Mouse (Mus musculus): ENCODE data around the gene Rgl2. TPM values are rescaled to one million over a fixed set of nuclear protein-coding genes. Genes with fewer than 3 reads are reported as not detected.

The Rgl2 gene
- total RNA-seq, 2 experiments from 2014 or later = 14.0 to 42.6 TPM

DNA sequence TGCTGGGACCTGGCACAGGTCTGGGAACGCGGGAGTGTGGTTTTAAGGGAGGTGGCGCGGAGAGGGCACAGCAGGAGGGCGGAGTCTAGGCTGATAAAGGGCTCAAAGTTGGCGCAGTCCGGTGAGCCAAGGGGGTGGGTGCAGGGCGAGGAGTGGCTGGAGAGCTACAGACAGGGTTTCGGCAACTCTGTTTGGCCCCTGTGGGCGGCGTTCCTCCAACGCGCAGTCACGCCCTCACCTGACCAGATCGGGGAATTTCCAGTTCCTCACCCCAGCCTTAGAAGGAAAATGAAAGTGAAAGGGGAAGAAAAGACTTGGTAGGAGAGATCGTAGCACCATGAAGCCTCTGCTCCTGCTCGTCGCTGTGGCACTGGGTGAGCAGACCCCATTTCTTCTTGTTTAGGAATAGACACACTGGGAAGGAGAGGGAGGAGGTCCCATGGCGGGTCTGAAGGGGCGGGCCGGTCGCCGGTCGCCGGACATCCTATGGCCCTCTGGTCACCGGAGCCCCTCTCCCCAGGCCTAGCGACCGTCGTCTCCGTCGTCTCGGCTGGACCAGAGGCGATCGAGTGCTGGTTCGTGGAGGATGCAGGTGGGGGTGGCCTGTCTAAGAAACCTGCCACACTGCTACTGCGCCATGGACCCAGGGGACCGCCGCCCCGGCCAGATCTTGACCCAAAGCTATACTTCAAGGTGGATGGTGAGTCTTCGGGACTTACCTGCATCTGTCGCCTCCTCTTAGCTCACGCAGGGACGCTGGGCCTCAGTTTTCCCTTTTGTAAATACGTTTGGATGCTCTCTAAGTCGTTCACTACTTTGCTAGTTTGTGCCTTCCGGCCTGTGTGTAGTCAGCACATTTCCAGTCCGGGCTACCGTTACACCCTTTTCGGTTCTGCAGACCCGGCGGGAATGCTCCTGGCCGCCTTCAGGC, 9.7 kb upstream of the Rgl2 start:
- peak; percentile 72 for ATAC-seq (replicated peaks; ENCODE audit: low FRiP score, low TSS enrichment, poor library complexity, severe bottlenecking)

DNA sequence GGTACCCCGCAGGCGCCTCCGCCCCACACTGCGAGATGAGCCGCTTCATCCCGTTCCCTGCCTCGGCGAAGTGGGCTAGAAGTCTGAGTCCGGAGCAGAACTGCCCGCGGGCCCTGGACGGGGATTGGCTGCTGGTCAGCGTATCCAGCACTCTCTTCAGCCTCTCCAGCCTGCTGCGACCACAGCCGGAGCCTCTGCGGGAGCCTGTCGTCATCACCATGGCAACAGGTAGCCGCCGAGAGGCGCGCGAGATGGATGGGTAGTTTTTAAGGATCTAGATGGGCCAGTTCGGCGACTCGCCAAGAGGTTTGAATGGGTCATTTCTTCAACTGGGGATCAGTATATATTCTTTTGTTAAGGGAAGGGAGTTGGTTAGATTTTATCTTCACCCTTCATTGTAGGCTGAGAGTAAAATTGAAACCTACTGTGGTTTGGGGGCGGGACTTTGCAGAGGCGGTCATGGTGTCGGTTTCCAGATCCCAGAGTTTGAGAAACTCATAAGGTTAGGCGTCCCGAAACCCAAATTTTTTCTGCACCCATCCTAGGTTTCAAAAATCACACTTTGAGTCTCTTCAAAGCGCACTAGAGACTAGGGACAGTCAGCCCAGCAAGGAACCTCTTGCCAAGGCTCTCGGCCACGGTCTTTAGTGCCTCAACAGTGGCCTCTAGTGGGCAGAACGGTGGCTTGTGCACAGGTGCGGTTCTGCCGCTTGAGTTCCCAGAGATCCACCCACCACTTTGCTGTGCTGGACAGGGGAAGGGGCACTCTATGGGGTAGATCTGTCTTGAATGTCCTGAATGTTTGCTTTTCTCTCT, 8.9 kb upstream of the Rgl2 start:
- 0 out of 2 replicates have a peak, but pooled peaks have one; percentile 14 for ATAC-seq (replicated peaks; ENCODE audit: low FRiP score, low TSS enrichment, poor library complexity, severe bottlenecking)

DNA sequence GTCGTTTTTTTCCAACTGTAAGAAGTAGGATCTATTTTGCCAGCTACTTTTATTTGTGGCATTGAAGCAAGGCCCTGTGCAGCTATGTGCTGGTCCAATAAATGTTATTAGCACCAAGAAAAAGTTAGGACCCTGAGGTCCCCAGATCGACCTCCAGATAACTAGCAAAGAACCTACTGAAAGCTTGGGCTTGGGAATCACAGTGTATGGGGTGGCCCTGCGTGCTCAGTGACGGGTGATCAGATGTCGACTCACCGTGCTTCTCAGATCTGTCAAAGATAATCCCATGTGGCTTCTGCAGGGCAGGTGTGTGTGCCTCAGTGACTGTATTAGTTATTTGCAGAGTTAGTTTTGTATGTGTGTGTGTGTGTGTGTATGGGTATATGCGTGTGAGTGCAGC, 8.0 kb upstream of the Rgl2 start:
- no peak for ATAC-seq (replicated peaks; ENCODE audit: low FRiP score, low TSS enrichment, poor library complexity, severe bottlenecking)

DNA sequence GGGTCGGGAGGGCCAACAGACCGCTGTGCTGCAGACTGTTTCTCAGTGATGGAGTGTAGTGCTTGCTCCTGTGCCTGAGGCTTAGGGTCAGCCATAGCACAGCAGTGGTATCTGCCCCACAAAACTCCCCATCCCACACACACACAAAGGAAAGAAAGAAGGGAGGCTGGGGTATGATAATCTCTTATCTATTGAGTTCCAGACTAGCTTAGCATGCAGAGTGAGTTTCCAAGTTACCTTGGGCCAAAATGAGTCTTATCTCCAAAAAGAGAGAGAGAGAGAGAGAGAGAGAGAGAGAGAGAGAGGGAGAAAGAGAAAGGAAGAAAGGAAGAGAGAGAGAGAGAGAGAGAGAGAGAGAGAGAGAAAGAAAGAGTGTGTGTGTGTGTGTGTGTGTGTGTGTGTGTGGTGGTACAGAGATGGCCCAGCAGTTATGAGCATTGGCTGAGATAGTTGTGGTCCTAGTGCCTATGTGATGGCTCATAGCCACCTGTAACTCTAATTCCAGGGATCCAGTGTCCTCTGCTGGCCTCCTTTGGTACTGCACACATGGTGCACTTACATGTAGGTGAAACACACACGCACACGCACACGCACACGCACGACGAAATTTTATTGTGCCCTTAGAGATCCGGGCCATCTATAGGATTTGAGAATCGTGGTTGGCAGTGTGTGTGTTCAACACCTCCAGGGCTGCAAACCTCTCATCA, 4.6 kb upstream of the Rgl2 start:
- ATAC-seq (replicated peaks; ENCODE audit: low FRiP score, low TSS enrichment, poor library complexity, severe bottlenecking) = peak; percentile 43

DNA sequence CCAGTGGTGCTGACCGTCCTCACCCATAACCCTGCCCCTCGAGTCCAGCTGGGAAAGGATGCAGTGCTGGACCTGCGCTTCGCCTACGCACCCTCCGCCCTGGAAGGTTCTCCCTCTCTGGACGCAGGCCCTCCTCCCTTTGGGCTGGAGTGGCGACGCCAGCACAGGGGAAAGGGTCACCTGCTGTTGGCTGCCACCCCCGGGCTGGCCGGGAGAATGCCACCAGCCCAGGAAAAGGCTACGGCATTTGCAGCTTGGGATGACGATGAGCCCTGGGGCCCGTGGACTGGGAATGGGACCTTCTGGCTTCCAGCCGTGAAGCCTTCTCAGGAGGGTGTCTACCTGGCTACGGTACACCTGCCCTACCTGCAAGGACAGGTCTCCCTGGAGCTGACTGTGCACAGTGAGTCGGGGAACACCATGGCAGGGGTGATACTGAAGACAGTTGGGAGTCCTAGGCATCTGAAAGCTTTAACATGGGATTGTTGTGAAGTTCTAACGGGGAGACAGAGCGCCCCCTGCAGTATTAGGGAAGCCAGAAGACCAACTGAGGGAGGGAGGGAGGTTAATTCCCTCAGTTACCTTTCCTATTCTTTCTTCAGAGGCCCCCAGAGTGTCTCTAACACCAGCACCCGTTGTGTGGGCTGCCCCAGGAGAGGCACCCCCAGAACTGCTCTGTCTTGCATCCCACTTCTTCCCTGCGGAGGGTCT, 3.8 kb upstream of the Rgl2 start:
- ATAC-seq (replicated peaks; ENCODE audit: low FRiP score, low TSS enrichment, poor library complexity, severe bottlenecking) = no peak

DNA sequence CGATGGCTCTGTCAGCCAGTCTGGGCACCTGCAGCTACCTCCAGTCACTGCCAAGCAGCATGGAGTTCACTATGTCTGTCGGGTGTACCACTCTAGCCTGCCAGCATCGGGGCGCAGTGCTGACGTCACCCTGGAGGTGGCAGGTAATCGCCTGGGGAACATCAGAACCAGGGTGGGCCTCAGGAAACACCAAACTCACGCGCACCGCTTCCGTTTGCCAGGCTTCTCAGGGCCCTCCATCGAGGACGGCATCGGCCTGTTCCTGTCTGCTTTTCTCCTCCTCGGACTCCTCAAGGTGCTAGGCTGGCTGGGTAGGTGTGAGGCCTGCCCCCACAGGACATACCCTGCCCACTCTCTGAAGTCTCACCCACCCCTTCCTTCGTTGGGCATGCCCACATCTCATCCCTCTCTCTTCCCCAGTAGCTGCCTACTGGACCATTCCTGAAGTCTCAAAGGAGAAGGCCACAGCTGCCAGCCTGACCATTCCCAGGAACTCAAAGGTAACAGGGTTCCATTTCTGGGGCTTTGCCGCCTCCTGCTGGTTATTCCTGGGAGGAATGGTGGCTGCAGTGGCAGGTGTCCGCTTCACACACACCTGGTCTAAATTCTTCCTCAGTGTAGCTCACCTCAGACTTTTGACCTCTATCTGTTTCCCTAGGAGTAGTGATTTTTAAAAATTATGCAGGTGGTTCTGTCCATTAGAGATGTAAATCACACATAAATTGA, 3.0 kb upstream of the Rgl2 start:
- ATAC-seq (replicated peaks; ENCODE audit: low FRiP score, low TSS enrichment, poor library complexity, severe bottlenecking) = no peak

DNA sequence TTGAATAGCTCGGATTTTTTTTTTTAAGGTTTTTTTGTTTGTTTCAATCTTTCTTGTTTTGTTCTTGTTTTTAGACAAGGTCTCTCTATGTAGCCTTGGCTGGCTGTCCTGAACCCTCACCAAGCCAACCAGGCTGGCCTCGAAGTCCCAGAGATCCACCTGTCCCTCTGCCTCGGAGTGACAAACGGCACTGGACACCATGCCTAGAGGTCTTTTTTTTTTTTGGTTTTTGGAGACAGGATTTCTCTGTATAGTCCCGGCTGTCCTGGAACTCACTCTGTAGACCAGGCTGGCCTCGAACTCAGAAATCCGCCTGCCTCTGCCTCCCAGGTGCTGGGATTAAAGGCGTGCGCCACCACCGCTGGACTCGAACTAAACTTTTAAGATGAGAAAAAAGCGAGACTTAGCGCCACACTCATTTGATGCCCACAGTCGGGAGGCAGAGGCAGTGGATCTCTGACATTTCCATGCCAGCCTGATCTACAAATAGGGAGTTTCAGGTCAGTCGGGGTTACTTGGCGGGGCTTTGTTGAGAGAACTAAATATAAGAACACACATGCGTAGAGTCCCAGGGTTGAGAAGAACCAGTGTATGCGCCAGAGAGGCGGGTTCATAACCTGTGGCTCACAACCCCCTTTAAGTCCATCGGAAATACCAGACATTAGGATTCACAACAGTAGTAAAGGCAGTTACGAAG, 944 bp upstream of the Rgl2 start:
- ATAC-seq (replicated peaks; ENCODE audit: low FRiP score, low TSS enrichment, poor library complexity, severe bottlenecking) = no peak

DNA sequence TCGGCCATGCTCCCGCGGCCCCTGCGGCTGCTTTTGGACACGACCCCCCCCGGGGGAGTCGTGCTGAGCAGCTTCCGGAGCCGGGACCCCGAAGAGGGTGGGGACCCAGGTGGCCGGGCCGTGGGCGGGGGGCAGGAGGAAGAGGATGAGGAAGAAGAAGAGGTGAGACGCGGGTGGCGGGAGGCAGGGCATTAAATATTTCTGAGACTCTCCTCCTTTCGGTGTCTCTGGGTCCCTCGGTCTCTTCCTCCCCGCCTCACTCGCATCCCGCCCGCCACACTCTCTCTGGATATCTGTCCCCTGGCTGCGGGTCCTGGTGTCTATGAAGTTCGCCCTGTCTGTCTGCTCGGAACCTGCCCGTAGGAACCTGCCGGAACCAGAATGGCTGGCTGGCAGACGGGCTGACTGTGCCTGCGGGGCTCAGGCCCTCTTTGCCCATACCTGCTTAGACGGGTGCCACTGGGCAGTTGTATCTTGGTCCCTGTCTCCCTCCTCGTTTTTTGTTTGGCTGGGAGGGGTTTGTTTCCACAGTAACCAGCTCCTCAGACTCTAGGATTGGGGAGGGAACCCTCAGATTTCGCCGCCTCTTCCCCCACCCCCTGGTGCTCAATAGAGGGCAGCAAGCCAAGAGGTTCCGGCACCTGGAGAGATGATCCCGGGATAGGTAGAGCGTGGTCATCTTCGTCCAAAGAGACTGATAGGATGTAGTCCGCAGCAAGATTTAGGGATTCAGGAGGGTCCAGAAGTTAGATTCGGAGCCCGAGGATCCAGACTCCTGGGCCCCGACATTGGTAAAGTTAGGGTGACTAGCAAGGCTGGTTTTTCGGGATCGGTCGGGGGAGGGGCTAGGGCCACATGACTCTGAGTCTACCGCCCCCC, 1.2 kb downstream of the Rgl2 start:
- peak; percentile 31; the same call in 1 of the 2 replicates for ATAC-seq (replicated peaks; ENCODE audit: low FRiP score, low TSS enrichment, poor library complexity, severe bottlenecking)

DNA sequence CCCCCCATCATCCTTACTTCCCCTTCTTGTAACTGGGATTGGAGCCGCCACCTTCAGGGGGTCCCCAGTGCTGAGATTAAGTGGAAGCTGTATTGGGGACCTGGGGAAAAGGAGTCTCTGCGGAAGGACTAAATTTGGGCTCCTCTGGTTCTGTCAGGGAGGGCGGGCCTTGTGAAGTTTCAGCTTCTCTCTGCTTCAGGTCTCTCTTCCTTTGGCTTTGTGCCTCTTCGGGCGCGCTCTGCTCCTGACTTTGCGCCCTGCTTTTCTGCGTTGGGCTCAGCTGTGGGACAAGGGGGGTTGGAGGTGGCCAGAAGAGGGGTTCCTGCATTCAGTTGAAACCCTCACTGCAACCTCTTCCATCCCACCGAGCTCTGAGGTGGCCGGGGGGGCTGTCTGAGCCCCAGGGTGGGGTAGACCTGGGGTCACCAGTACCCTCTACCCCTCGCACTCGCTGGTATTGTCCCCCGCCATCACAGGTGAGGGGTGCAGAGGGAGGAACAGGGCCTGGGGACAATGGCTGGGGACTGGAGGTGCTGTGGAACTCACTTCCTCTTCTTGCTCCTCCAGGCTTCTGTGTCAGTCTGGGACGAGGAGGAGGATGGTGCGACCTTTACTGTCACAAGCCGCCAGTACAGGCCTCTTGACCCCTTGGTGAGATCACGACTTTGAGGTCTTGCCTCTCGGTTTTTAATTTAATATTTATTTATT, 2.0 kb downstream of the Rgl2 start:
- no peak for ATAC-seq (replicated peaks; ENCODE audit: low FRiP score, low TSS enrichment, poor library complexity, severe bottlenecking)

DNA sequence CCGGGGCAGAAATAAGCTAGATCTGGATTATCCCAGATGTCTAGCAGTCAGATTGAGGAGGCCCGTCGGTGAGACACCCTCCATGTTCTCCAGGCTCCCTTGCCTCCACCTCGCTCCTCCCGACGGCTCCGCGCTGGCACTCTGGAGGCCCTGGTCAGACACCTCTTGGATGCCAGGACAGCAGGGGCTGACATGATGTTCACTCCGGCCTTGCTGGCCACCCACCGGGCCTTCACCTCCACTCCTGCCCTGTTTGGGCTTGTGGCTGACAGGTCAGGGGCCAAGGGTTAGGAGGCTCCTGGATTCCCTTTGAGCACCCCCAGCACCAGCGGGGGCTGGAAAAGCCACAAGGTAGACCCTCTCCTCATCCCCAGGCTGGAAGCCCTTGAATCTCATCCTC, 2.6 kb downstream of the Rgl2 start:
- ATAC-seq (replicated peaks; ENCODE audit: low FRiP score, low TSS enrichment, poor library complexity, severe bottlenecking) = no peak

DNA sequence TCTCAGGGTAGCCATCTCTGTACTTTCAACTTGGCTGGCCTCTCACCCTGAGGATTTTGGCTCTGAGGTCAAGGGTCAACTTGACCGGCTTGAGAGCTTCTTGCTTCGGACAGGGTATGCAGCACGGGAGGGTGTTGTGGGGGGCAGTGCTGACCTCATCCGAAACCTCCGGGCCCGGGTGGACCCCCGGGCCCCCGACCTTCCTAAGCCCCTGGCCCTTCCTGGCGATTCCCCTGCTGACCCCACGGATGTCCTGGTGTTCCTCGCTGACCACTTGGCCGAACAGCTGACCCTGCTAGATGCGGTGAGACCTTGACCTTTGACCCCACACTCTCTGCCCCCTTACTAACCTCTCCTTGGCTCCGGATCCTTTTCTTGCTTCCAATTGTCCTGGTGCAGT, 3.1 kb downstream of the Rgl2 start:
- no peak for ATAC-seq (replicated peaks; ENCODE audit: low FRiP score, low TSS enrichment, poor library complexity, severe bottlenecking)

DNA sequence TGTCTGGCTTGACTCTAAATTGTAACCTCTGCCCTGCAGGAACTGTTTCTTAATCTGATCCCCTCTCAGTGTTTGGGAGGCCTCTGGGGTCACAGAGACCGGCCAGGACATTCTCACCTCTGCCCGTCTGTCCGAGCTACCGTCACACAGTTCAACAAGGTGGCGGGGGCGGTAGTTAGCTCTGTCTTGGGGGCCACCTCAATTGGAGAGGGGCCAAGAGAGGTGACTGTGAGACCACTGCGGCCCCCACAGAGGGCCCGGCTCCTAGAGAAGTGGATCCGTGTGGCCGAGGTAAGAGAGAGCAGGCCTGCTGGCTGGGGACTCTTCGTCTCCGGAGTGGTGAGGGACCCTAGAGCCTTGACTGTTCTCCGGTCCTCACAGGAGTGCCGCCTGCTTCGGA, 3.6 kb downstream of the Rgl2 start:
- ATAC-seq (replicated peaks; ENCODE audit: low FRiP score, low TSS enrichment, poor library complexity, severe bottlenecking) = no peak

DNA sequence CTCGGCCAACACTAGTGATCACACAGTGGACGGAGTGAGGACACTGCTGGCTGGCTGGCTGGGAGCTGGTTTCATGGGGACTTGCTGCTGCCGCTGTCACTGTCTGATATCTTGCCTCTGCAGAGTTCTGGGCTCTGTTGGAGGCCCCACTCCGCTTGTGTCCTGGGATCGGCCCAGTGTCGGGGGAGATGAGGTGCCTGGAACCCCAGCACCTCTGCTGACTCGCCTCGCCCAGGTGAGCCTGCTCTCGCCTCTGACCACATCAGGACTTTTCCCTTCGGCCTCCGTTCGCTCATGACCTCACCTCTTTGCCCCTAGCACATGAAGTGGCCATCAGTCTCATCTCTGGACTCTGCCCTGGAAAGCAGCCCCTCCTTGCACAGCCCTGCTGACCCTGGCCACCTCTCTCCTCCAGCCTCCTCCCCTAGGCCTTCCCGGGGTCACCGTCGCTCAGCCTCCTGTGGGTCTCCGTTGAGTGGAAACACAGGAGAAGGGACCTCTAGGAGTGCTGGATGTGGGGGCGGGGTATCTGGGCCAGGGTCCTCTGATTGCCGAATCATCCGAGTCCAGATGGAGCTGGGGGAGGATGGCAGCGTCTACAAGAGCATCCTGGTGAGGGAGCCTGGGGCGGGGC, 6.2 kb downstream of the Rgl2 start:
- no peak for ATAC-seq (replicated peaks; ENCODE audit: low FRiP score, low TSS enrichment, poor library complexity, severe bottlenecking)

DNA sequence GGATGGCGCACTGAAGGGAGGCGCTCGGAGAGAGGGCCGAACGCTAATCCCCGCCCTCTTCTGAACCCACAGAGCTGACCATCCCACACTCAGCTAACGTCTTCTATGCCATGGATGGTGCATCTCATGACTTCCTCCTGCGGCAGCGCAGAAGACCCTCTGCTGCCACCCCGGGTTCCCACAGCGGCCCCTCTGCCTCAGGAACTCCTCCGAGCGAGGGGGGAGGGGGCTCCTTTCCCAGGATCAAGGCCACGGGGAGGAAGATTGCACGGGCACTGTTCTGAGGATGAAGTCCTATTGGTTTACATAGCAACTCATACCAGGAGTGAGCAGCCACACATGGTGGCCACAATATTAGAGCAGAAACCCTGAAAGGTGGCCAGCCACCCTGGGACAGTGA, 7.7 kb downstream of the Rgl2 start:
- no peak for ATAC-seq (replicated peaks; ENCODE audit: low FRiP score, low TSS enrichment, poor library complexity, severe bottlenecking)

DNA sequence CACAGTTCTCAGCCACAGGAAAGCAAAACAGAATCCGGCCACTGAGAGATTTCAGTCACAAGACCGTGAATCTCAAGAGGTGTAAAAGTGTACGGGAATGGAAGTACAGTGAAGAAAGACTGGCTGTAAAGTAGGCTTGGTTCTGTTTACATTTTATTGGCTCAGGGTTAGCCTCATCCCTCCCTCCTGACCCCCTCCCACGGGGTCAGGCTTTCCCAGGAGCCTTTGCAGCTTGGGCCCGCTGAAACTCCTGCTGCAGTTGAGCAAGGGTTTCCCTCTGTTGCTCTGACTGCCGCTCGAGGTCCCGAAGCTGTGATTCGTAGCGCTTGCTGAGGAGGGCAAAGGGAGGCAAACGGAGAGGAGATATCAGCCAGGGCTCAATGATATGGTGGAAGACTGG, 9.4 kb downstream of the Rgl2 start:
- ATAC-seq (replicated peaks; ENCODE audit: low FRiP score, low TSS enrichment, poor library complexity, severe bottlenecking) = no peak

DNA sequence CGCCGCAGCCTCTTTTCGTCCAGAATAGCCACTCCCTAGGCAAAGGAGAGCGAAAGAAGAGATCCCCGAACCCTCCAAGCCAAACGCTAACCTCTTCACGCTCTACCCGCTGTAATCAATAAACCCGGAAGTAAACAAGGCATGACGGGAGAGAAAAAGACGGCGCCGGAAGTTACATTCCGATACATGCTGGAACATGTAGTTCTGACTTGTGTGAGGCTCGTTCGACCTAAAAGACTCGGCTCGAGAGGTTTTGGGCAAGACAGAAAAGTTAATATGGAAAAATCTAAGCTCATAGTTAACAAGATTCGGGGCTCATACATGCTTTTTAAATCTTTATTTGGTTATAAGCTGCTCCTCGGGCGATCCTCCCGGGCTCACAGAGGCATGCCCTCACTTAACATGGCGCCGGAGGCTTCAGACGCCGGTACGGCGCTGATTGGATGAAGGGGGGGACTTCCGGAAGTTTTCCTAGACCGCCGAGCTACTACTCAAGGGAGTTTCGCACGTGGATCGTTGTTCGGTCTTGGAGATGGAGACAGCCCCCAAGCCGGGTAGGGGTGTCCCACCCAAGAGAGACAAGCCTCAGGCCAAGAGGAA, 11.0 kb downstream of the Rgl2 start, which contains the start of the genes Pfdn6 and Wdr46:
Pfdn6 (minus strand) TSS at position 138 of the 600 bp plus-strand sequence.
Wdr46 (plus strand) TSS at position 455 of the 600 bp plus-strand sequence.
- peak; percentile 84 for ATAC-seq (replicated peaks; ENCODE audit: low FRiP score, low TSS enrichment, poor library complexity, severe bottlenecking)
